Mouse (Mus musculus) testis, adult 2 months (tissue): ENCODE measurements around the gene Ghsr. TPM values are rescaled to one million over a fixed set of nuclear protein-coding genes. Genes with fewer than 3 reads are reported as not detected.

Experiments
- H3K27ac ChIP-seq: fragments of 200-500 bp; 2 replicates; pipeline ENCODE4 v1.5.1; 2012; ENCODE audit warnings: low read depth, low read length; ENCODE audit not compliant: control insufficient read depth, insufficient read depth
- H3K27me3 ChIP-seq: fragments of 200-500 bp; 2 replicates; pipeline ENCODE4 v1.6.1; 2012; ENCODE audit warnings: mild to moderate bottlenecking, low read length, moderate library complexity; ENCODE audit not compliant: control insufficient read depth, insufficient read depth
- H3K36me3 ChIP-seq: fragments of 200-500 bp; 2 replicates; pipeline ENCODE4 v1.6.1; 2012; ENCODE audit warnings: mild to moderate bottlenecking, low read length; ENCODE audit not compliant: control insufficient read depth, insufficient read depth
- H3K4me1 ChIP-seq: fragments of 200-500 bp; 2 replicates; pipeline ENCODE4 v1.6.1; 2012; ENCODE audit warnings: low read length; ENCODE audit not compliant: control insufficient read depth, insufficient read depth
- H3K4me3 ChIP-seq: fragments of 200-500 bp; 2 replicates; pipeline ENCODE4 v1.5.1; 2012; ENCODE audit warnings: low read depth, mild to moderate bottlenecking, low read length, moderate library complexity, mixed read lengths; ENCODE audit not compliant: control insufficient read depth
- CTCF ChIP-seq: fragments of 200-500 bp; IDR thresholded peaks from 2 replicates; pipeline ENCODE4 v1.5.1; 2012; ENCODE audit warnings: low read depth, mild to moderate bottlenecking, inconsistent platforms, low read length, moderate library complexity; ENCODE audit not compliant: control insufficient read depth, insufficient read depth, insufficient replicate concordance
- POLR2A ChIP-seq: fragments of 200-500 bp; IDR thresholded peaks from 2 replicates; pipeline ENCODE4 v1.6.1; 2012; ENCODE audit warnings: low read depth, mild to moderate bottlenecking, inconsistent platforms, low read length, moderate library complexity; ENCODE audit not compliant: control insufficient read depth
- polyA plus RNA-seq: library from polyadenylated mRNA; depleted of rRNA; stranded (reverse); fragments of >200 nt; gene quantifications from 2 replicates; pipeline ENCODE4 v1.2.3, GENCODE M21; 2012; rRNA removed

Gene Ghsr
- polyA plus RNA-seq, 1 experiment = not detected

- no peaks in the 10 kb centered on the region for H3K27me3 ChIP-seq
- no peak for TF ChIP-seq CTCF
- no peak for TF ChIP-seq POLR2A
- 0 out of 2 replicates have a peak, but pooled peaks cover 2% of the 10 kb centered on the region for H3K4me1 ChIP-seq
- no peak overlapping the region for H3K4me3 ChIP-seq
- H3K27ac ChIP-seq = no peak overlapping the region
- H3K36me3 ChIP-seq = no peaks in the 10 kb centered on the region
These were observed 56.3 kb downstream of the Ghsr start for GRCm38 (mm10) chr3:27427406-27427805.

Other genes with a start within 250 kb of the Ghsr start
- gene Ect2, start 217.5 kb upstream of the Ghsr start, polyA plus RNA-seq = 11.5 and 11.9 TPM in 2 replicates
- 1.3 and 2.4 TPM in 2 replicates for gene Nceh1, start 188.4 kb upstream of the Ghsr start, polyA plus RNA-seq
- gene Tnfsf10, start 54.3 kb upstream of the Ghsr start, polyA plus RNA-seq = 0.12 and 0.21 TPM in 2 replicates